Mouse (Mus musculus) T-cell, adult 2 months (primary cell): ENCODE measurements around the gene Tank.

Experiments used
- DNase-seq: peaks from one replicate; pipeline ENCODE4 v3.0.0; 2022; ENCODE audit warnings: low spot score

The Tank gene

GRCm38 (mm10) chr2:61580555-61581080 lies 2.2 kb downstream of the Tank start:
- DNase-seq, result no peak

GRCm38 (mm10) chr2:61582578-61583315 lies 4.4 kb downstream of the Tank start:
- no peak for DNase-seq

- no peak for DNase-seq
Observed at GRCm38 (mm10) chr2:61585447-61585846, 7.1 kb downstream of the Tank start.

- DNase-seq, result no peak
Observed at GRCm38 (mm10) chr2:61586166-61586565, 7.8 kb downstream of the Tank start.

- no peak for DNase-seq
Observed at GRCm38 (mm10) chr2:61590751-61591150, 12.4 kb downstream of the Tank start.

GRCm38 (mm10) chr2:61592095-61592494 lies 13.7 kb downstream of the Tank start:
- no peak for DNase-seq

GRCm38 (mm10) chr2:61592699-61593029 lies 14.3 kb downstream of the Tank start:
- DNase-seq, result no peak

GRCm38 (mm10) chr2:61593030-61593811 lies 14.8 kb downstream of the Tank start:
- DNase-seq, result peak; percentile 95

- peak; percentile 26 for DNase-seq
Observed at GRCm38 (mm10) chr2:61593871-61594304, 15.5 kb downstream of the Tank start.

- DNase-seq, result no peak
Observed at GRCm38 (mm10) chr2:61599730-61600129, 21.3 kb downstream of the Tank start.

GRCm38 (mm10) chr2:61603461-61603860 lies 25.1 kb downstream of the Tank start:
- DNase-seq, result no peak

GRCm38 (mm10) chr2:61606942-61607341 lies 28.6 kb downstream of the Tank start:
- DNase-seq, result no peak

- no peak for DNase-seq
Observed at GRCm38 (mm10) chr2:61623996-61624395, 45.6 kb downstream of the Tank start.

GRCm38 (mm10) chr2:61630864-61631555 lies 52.6 kb downstream of the Tank start:
- no peak for DNase-seq

GRCm38 (mm10) chr2:61635099-61635498 lies 56.7 kb downstream of the Tank start:
- no peak for DNase-seq

GRCm38 (mm10) chr2:61638182-61638581 lies 59.8 kb downstream of the Tank start:
- DNase-seq, result no peak

GRCm38 (mm10) chr2:61642452-61643368 lies 64.3 kb downstream of the Tank start:
- peak; percentile 29 for DNase-seq

GRCm38 (mm10) chr2:61651206-61651605 lies 72.8 kb downstream of the Tank start:
- DNase-seq, result no peak

GRCm38 (mm10) chr2:61651640-61652039 lies 73.3 kb downstream of the Tank start:
- no peak for DNase-seq

GRCm38 (mm10) chr2:61655046-61655381 lies 76.6 kb downstream of the Tank start:
- DNase-seq, result no peak
